Mouse (Mus musculus): ENCODE measurements around the gene Gcn1l1. TPM values are rescaled to one million over a fixed set of nuclear protein-coding genes. Genes with fewer than 3 reads are reported as not detected.
A peak's percentile ranks its signal among the peaks of the same experiment; 100 is the strongest.

Gcn1l1 gene
- polyA plus RNA-seq, 1 experiment from 2014 or later = 29.3 TPM

- Histone ChIP-seq H3K9me3 (replicated peaks; ENCODE audit: control insufficient read depth, low read length) (no peaks in the 10 kb centered on the region), H3K4me1 (ENCODE audit: control insufficient read depth, insufficient read depth, low read length) (no peaks in the 10 kb centered on the region; the same call in 1 of the 2 replicates), H3K4me3 (ENCODE audit: low read depth, low read length) (no peak overlapping the region), H3K4me2 (ENCODE audit: low read depth, low read length) (no peak overlapping the region), H3K27me3 (ENCODE audit: control insufficient read depth, insufficient read depth, low read length) (no peaks in the 10 kb centered on the region), H3K27ac (replicated peaks; ENCODE audit: low read depth, low read length) (no peak overlapping the region), H3K9ac (replicated peaks; ENCODE audit: low read length) (no peak overlapping the region), H3K36me3 (replicated peaks; ENCODE audit: control insufficient read depth, insufficient read depth, low read depth, low read length) (no peaks in the 10 kb centered on the region; the same call in 1 of the 2 replicates)
- ATAC-seq (replicated peaks; ENCODE audit: insufficient number of reproducible peaks, low FRiP score, low TSS enrichment, low read depth) (no peak), DNase-seq (ENCODE audit: low spot score) (no peak)
- 89% methylated on average over 18 of the region's 18 CpGs for WGBS
Measured at GRCm38 (mm10) chr5:115554536-115555291, 10.3 kb upstream of the Gcn1l1 start.

DNA sequence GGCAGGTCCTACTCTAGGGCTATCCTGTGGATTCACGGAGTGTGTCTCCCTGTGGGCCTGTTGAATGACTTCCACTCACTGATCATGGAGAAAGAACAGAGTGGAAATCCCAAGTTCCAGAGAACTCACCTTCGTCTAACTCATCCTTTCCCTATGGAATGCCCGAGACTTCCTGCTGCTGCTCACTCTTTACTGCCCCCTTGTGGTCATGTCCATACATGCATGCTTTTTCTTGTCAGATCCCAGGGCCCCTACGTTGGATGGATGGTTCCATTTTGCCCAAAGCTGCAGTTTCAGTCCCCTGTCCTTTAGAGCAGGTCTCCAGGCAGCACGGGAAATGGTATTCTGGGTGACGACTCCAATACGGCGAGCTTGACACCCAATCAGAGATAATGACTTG lies 8.8 kb upstream of the Gcn1l1 start:
- ATAC-seq (replicated peaks; ENCODE audit: insufficient number of reproducible peaks, low FRiP score, low TSS enrichment, low read depth) (no peak), DNase-seq (ENCODE audit: low spot score) (peak; percentile 90)
- Histone ChIP-seq H3K9me3 (replicated peaks; ENCODE audit: control insufficient read depth, low read length) (no peaks in the 10 kb centered on the region), H3K27ac (replicated peaks; ENCODE audit: low read depth, low read length) (no peak overlapping the region), H3K4me3 (ENCODE audit: low read depth, low read length) (no peak overlapping the region), H3K4me1 (ENCODE audit: control insufficient read depth, insufficient read depth, low read length) (no peaks in the 10 kb centered on the region; the same call in 1 of the 2 replicates), H3K27me3 (ENCODE audit: control insufficient read depth, insufficient read depth, low read length) (no peaks in the 10 kb centered on the region), H3K4me2 (ENCODE audit: low read depth, low read length) (no peak overlapping the region), H3K9ac (replicated peaks; ENCODE audit: low read length) (no peak overlapping the region), H3K36me3 (replicated peaks; ENCODE audit: control insufficient read depth, insufficient read depth, low read depth, low read length) (no peaks in the 10 kb centered on the region; the same call in none of the 2 replicates)
- WGBS = 12% methylated on average over 8 of the region's 8 CpGs

GRCm38 (mm10) chr5:115558182-115558794 lies 6.8 kb upstream of the Gcn1l1 start:
- Histone ChIP-seq H3K4me1 (ENCODE audit: control insufficient read depth, insufficient read depth, low read length) (no peaks in the 10 kb centered on the region; the same call in 1 of the 2 replicates), H3K4me3 (ENCODE audit: low read depth, low read length) (no peak overlapping the region), H3K27ac (replicated peaks; ENCODE audit: low read depth, low read length) (no peak overlapping the region), H3K9ac (replicated peaks; ENCODE audit: low read length) (no peak overlapping the region), H3K4me2 (ENCODE audit: low read depth, low read length) (no peak overlapping the region), H3K36me3 (replicated peaks; ENCODE audit: control insufficient read depth, insufficient read depth, low read depth, low read length) (peaks cover 7% of the 10 kb centered on the region), H3K27me3 (ENCODE audit: control insufficient read depth, insufficient read depth, low read length) (no peaks in the 10 kb centered on the region), H3K9me3 (replicated peaks; ENCODE audit: control insufficient read depth, low read length) (no peaks in the 10 kb centered on the region)
- WGBS = 92% methylated on average over 14 of the region's 14 CpGs
- ATAC-seq (replicated peaks; ENCODE audit: insufficient number of reproducible peaks, low FRiP score, low TSS enrichment, low read depth) = no peak
- no peak for DNase-seq (ENCODE audit: low spot score)

DNA sequence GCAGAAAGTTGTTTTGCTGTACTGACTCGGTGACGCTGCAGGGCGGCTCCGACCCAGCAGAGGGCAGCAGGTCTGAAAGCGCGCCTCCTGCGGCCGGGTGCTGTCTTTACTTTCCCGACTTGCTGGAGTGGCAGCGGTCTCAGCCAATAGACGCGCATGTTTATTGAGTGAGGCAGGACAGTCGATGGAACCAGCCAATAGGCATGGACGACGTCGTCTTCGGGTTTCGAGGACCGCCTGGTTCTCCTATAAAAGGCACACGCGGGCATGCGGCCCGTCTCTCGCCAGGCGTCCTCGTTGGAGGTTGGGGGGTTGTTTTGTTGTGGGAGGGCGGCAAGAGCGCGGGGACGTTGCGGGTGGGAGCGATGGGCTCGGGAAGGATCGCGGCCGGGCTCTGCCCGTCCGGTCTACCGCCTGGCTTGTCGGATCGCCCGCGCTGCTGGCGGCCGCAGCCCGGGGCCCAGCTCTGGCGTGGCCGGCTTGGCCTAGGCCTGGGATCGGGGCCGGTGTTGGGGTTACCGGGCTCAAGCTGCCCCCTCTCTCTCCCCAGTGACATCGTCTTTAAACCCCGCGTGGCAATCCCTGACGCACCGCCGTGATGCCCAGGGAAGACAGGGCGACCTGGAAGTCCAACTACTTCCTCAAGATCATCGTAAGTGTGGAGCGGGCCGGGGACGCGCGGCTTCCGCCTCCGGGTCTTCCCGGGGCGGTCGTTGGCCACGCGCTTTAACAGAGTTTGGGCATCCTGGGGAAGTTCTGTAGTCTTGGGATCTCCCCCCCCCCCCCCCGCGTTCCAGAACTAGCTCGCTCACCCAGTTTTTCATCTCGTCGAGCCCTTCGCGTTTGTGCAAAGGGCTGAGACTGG lies 5.6 kb upstream of the Gcn1l1 start, which contains the start of gene Rplp0:
TSS of gene Rplp0 (plus strand) at position 231 of the 865 bp plus-strand sequence.
- Histone ChIP-seq H3K9ac (replicated peaks; ENCODE audit: low read length) (peak within 1 kb of the TSS; percentile 98), H3K4me2 (ENCODE audit: low read depth, low read length) (peak within 1 kb of the TSS; percentile 69), H3K27ac (replicated peaks; ENCODE audit: low read depth, low read length) (peak within 1 kb of the TSS; percentile 78; the same call in 1 of the 2 replicates), H3K9me3 (replicated peaks; ENCODE audit: control insufficient read depth, low read length) (no peaks in the 10 kb centered on the region), H3K27me3 (ENCODE audit: control insufficient read depth, insufficient read depth, low read length) (no peaks in the 10 kb centered on the region), H3K36me3 (replicated peaks; ENCODE audit: control insufficient read depth, insufficient read depth, low read depth, low read length) (peaks cover 10% of the 10 kb centered on the region), H3K4me3 (ENCODE audit: low read depth, low read length) (peak within 1 kb of the TSS; percentile 90), H3K4me1 (ENCODE audit: control insufficient read depth, insufficient read depth, low read length) (no peaks in the 10 kb centered on the region; the same call in 1 of the 2 replicates)
- ATAC-seq (replicated peaks; ENCODE audit: insufficient number of reproducible peaks, low FRiP score, low TSS enrichment, low read depth) (peak; percentile 98), DNase-seq (ENCODE audit: low spot score) (peak; percentile 99)
- WGBS = under 1% methylated on average over 71 of the region's 78 CpGs

DNA sequence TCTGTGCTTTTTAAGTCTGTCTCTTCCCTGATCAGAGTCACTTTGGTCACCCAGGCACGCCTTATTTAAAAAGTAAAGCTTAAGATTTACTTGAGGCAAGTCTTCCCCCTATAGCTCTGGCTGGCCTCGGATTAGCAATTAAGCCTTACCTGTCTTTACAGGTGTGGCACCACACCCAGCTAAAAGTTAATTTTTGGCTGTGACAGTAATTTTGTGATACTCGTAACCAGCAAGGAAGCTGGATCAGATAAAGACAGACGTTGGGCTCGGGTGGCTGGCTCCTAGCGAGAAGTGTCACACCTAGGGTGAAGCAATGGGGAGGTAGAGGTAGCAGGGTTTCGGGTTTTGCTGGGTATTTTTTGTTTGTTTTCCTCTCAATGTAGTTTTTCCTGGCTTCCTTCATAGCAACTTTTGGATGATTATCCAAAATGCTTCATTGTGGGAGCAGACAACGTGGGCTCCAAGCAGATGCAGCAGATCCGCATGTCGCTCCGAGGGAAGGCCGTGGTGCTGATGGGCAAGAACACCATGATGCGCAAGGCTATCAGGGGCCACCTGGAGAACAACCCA lies 4.6 kb upstream of the Gcn1l1 start:
- WGBS = 38% methylated on average over 13 of the region's 13 CpGs
- ATAC-seq (replicated peaks; ENCODE audit: insufficient number of reproducible peaks, low FRiP score, low TSS enrichment, low read depth) (no peak), DNase-seq (ENCODE audit: low spot score) (no peak)
- peak overlapping the region; percentile 69 for H3K4me2 ChIP-seq (ENCODE audit: low read depth, low read length)
- peak overlapping the region; percentile 98 for H3K9ac ChIP-seq (replicated peaks; ENCODE audit: low read length)
- no peaks in the 10 kb centered on the region; the same call in 1 of the 2 replicates for H3K4me1 ChIP-seq (ENCODE audit: control insufficient read depth, insufficient read depth, low read length)
- no peaks in the 10 kb centered on the region for H3K27me3 ChIP-seq (ENCODE audit: control insufficient read depth, insufficient read depth, low read length)
- H3K4me3 ChIP-seq (ENCODE audit: low read depth, low read length) = peak overlapping the region; percentile 90
- H3K27ac ChIP-seq (replicated peaks; ENCODE audit: low read depth, low read length) = no peak overlapping the region
- H3K9me3 ChIP-seq (replicated peaks; ENCODE audit: control insufficient read depth, low read length) = no peaks in the 10 kb centered on the region
- H3K36me3 ChIP-seq (replicated peaks; ENCODE audit: control insufficient read depth, insufficient read depth, low read depth, low read length) = peaks cover 10% of the 10 kb centered on the region

- no peaks in the 10 kb centered on the region; the same call in 1 of the 2 replicates for H3K4me1 ChIP-seq (ENCODE audit: control insufficient read depth, insufficient read depth, low read length)
- WGBS = 43% methylated on average over 5 of the region's 5 CpGs
- H3K36me3 ChIP-seq (replicated peaks; ENCODE audit: control insufficient read depth, insufficient read depth, low read depth, low read length) = peaks cover 10% of the 10 kb centered on the region
- H3K4me3 ChIP-seq (ENCODE audit: low read depth, low read length) = no peak overlapping the region
- no peak overlapping the region for H3K4me2 ChIP-seq (ENCODE audit: low read depth, low read length)
- H3K9ac ChIP-seq (replicated peaks; ENCODE audit: low read length) = no peak overlapping the region
- no peaks in the 10 kb centered on the region for H3K9me3 ChIP-seq (replicated peaks; ENCODE audit: control insufficient read depth, low read length)
- no peak overlapping the region for H3K27ac ChIP-seq (replicated peaks; ENCODE audit: low read depth, low read length)
- DNase-seq (ENCODE audit: low spot score) (no peak), ATAC-seq (replicated peaks; ENCODE audit: insufficient number of reproducible peaks, low FRiP score, low TSS enrichment, low read depth) (no peak)
- no peaks in the 10 kb centered on the region for H3K27me3 ChIP-seq (ENCODE audit: control insufficient read depth, insufficient read depth, low read length)
Measured at GRCm38 (mm10) chr5:115563771-115564585, 1.1 kb upstream of the Gcn1l1 start.

- H3K4me2 ChIP-seq (ENCODE audit: low read depth, low read length) = peak overlapping the region; percentile 80
- H3K36me3 ChIP-seq (replicated peaks; ENCODE audit: control insufficient read depth, insufficient read depth, low read depth, low read length) = peaks cover 10% of the 10 kb centered on the region
- H3K9me3 ChIP-seq (replicated peaks; ENCODE audit: control insufficient read depth, low read length) = no peaks in the 10 kb centered on the region
- no peaks in the 10 kb centered on the region for H3K27me3 ChIP-seq (ENCODE audit: control insufficient read depth, insufficient read depth, low read length)
- peak overlapping the region; percentile 95 for H3K4me3 ChIP-seq (ENCODE audit: low read depth, low read length)
- ATAC-seq (replicated peaks; ENCODE audit: insufficient number of reproducible peaks, low FRiP score, low TSS enrichment, low read depth) = no peak; the same call in 1 of the 2 replicates
- DNase-seq (ENCODE audit: low spot score) = no peak
- WGBS = 0% methylated on average over 38 of the region's 46 CpGs
- no peaks in the 10 kb centered on the region; the same call in 1 of the 2 replicates for H3K4me1 ChIP-seq (ENCODE audit: control insufficient read depth, insufficient read depth, low read length)
- H3K27ac ChIP-seq (replicated peaks; ENCODE audit: low read depth, low read length) = peak overlapping the region; percentile 62; the same call in 1 of the 2 replicates
- peak overlapping the region; percentile 94 for H3K9ac ChIP-seq (replicated peaks; ENCODE audit: low read length)
Measured at GRCm38 (mm10) chr5:115565403-115565802, 349 bp downstream of the Gcn1l1 start.

All from embryonic facial prominence, embryonic 11.5 days (tissue).